Mouse (Mus musculus) cerebellum, adult 11 months (tissue): Measurements from ENCODE around the gene Gm20662.
A peak's percentile ranks its signal among the peaks of the same experiment; 100 is the strongest.

Source experiments
- DNase-seq: peaks from one replicate; pipeline ENCODE4 v3.0.0; 2022

Gm20662 gene

DNA sequence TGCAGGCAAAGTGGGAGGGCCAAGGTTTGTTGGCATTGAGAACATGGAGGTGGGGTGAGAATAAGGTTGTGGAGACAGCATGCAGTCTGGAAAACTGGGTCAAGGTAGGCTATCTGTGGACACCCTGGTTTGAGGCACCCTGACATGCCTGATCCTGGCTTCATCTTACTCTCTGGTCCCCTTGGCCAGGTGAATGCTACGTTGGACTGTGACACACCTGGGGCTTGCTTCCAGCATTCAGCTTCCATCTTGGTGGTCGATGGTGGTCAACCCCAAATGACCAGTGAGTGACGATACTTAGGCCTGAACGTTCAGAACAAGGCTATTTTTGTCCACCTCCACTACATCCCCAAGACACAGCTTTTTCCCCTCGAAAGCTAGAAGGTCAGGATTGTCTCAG, at the start of gene Gm20662:
Gene Gm20662 (plus strand): TSS at position 301 of the 400 bp plus-strand sequence.
- DNase-seq = no peak

DNA sequence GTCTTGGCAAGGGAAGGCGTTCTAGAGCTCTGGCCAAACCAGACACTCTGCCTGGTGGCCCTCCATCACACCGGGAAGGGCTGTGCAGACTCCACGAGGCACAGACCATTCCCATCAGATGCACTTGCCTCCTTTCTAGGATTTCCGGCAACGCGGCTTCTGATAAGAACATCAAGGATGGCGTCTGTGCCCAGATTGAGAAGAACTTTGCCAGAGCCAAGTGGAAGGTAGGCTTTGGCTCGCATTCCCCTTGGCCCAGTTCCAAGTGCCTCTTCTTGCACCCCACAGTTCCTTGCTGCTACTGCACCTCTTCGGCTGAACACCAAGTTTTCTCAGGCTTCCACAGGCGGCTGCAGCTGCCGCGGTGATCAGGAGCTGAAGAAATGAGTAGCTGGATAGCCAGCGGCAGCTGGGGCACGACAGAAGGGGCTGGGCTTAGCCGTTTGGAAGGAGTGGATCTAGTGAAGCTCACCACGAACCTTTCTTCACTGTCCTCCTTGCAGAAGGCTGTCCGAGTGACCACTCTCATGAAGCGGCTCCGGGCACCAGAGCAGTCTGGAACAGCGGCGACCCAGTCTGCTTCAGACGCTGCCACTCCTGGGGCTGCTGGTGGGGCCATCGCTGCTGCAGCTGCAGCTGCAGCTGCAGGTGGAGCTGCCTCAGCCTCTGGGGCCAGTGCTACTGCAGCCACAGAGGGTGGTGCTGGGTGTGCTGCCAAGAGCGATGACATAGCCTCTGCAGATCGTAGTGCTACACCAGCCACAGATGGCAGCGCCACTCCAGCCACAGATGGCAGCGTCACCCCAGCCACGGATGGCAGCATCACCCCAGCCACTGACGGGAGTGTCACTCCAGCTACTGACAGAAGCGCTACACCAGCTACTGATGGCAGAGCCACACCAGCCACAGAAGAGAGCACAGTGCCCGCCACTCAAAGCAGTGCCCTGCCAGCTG, 48.6 kb upstream of the Gm20662 start:
- peak; percentile 43 for DNase-seq

- DNase-seq = no peak
These were observed 46.8 kb upstream of the Gm20662 start for GRCm38 (mm10) chr9:107949184-107949921.

- no peak for DNase-seq
These were observed 46.3 kb upstream of the Gm20662 start, which contains the start of gene Traip for GRCm38 (mm10) chr9:107949922-107950235. Traip (plus strand) TSS chr9:107950136.

DNA sequence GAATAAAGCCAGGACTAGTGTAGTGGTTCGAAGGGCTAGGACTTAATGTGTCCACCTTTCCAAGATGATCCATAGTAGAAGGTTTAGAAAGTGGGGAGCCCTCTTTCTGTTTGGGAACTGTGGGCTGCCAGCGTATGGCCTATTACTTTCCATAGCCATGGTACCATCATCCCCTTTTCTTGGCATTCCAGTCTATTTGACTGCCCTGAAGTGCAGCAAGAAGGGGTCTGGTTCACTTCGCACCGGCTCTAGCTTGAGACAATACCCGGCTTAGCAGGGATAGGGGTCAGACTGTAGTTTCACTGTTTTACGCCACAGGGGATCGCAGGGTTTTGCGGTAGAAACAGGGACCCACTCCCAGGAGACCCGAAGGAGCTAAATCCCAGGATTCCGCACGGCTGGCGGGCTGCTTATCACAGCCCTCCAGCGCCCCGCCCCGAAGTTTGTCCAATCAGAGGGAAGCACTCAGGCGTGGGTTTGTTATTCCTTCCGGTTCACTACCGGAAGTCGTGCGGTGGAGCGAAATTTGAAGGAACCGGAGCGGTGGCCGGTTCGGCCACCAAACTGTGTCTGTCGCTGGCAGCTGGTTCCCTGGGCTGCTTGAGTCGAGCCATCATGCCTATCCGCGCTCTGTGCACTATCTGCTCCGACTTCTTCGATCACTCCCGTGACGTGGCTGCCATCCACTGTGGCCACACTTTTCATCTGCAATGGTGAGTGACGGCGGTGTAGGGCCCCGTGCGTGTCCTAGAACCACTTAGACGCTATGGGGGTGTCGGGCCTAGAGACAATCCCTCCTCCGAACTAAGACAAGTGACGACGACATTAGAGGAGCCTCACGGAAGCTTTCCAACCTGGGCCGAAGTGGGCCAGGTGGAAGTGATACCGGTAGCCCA, 45.4 kb upstream of the Gm20662 start:
- DNase-seq = peak; percentile 87

- DNase-seq = no peak
These were observed 40.4 kb upstream of the Gm20662 start for GRCm38 (mm10) chr9:107955613-107956289.

- DNase-seq = no peak
These were observed 39.0 kb upstream of the Gm20662 start for GRCm38 (mm10) chr9:107957141-107957540.

DNA sequence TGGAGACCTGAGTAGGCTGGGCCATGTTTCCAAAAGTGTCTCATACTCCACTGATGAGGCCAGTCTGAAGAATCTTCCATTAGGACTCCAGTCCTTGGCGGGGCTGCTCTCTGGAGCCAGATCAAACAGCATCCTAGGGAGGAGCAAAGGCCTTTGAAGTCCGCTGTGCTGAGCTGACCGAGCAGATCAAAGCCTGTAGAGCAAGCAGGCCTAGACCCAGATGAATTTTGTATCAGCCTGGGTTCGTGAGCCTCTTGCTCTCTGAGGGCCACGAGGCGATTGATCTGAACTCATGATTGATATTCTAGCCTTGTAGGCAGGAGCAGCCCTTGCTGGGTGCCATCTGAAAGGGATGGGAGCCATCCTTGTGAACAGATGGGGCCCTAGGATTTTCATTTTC, 36.3 kb upstream of the Gm20662 start:
- DNase-seq = no peak

- DNase-seq = no peak
These were observed 35.2 kb upstream of the Gm20662 start for GRCm38 (mm10) chr9:107960928-107961327.

DNA sequence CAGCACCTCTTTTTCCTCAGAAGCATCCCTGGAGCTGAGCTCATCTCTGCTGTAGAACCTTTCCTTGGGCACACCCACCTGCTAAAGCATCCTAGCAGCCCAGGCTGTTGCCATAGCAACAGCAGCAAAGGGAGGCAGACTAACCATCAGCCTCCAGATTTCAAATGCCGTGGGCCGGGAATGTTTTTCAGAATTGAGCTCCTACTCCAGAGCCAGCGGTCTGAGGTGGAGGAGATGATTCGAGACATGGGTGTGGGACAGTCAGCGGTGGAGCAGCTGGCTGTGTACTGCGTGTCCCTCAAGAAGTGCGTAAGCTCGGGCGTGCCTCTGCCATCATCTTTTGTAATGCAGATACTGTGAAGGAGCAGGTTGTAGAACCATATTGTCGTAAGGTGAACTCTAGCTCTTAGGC, 34.8 kb upstream of the Gm20662 start:
- DNase-seq = no peak

- DNase-seq = no peak
These were observed 34.3 kb upstream of the Gm20662 start for GRCm38 (mm10) chr9:107961881-107962280.

DNA sequence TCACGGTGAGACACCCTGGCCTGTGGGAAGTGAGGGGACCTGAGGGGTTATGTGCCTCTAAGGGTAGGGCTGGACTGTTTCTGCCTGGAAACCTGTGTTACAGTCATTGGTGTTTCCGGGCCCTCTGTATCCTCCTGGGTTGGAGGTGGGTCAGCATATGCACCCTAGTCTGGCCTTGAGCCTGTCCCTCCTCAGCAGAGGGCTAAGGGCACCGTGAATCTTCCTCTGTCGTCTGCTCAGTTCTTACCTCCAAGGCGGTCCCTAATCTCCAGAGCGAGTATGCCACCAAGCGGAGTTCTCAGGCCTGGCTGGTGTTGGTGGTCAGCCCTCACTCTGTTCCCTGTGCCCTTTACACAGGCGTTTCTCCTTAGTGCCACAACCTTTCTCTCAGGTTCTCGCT, 33.2 kb upstream of the Gm20662 start:
- no peak for DNase-seq

- DNase-seq = peak; percentile 74
These were observed 32.4 kb upstream of the Gm20662 start for GRCm38 (mm10) chr9:107963700-107964099.

- DNase-seq = no peak
These were observed 31.5 kb upstream of the Gm20662 start for GRCm38 (mm10) chr9:107964681-107965080.

DNA sequence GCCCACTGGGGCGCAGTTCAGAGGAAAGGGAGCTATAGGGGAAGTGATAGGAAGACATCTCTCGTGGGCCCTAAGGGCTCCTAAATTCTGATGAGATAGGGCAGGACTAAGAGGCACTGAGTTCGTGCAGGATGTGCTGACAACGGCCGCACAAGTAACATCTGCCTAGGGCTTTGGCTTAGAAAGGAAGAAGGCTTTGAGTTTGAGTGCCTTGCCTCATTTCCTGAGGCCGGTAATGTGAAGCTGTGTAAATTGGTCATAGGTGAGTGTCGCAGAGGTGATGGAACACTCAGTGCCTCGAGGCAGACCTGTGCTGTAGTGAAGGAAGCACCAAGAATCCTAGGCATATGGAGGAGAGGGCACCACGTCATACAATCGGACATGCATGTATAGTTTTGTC, 29.5 kb upstream of the Gm20662 start:
- DNase-seq = no peak

DNA sequence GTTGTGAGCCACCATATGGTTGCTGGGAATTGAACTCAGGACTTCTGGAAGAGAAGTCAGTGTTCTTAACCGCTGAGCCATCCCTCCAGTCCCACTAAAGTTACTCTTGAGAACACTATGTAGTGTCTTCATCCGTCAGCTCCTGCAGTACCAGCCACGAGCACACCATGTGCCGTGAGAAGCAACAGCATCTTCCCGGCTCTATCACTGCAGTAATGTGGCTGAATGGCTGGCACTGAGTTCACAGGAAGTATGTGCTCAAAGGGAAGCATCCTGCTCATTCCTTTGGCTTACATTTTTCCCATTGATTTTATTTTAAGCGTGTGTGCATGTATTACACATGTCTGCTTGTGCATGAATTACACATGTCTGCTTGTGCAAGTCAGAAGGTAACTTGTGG, 28.7 kb upstream of the Gm20662 start:
- no peak for DNase-seq

DNA sequence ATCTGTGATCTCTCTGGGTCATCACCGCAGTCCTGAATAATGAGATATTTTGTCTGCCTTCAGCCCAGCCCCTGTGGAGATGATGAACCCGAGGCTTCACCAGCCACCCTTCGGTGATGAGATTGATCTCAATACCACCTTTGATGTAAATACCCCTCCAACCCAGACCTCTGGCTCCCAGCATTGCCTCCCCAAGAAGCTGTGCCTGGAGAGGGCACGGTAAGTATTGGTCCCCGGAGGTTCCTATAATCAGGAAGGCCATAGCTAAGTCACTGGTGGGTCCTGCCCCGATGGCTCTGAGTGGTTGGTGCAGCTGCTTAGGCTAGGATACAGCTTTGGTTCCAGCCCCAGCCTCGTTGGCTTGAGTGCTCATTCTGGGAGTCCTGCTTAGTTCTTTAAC, 27.6 kb upstream of the Gm20662 start:
- no peak for DNase-seq

DNA sequence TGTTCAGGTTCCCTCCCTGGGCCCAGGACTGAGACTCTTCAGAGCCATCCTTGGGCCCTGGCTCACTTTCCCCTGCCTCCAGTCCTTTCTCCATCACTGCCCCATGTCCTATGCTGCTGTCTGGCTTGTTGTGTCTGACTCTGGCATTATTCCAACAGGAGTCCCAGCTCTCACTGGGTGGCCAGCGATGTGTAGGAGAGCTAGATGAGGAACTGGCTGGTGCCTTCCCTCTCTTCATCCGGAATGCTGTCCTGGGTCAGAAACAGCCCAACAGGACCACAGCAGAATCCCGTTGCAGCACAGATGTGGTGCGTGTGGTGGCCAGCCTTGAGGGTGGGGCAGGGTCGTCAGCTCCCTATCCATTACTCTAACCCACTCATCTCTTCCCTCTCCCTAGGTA, 25.8 kb upstream of the Gm20662 start:
- no peak for DNase-seq

DNA sequence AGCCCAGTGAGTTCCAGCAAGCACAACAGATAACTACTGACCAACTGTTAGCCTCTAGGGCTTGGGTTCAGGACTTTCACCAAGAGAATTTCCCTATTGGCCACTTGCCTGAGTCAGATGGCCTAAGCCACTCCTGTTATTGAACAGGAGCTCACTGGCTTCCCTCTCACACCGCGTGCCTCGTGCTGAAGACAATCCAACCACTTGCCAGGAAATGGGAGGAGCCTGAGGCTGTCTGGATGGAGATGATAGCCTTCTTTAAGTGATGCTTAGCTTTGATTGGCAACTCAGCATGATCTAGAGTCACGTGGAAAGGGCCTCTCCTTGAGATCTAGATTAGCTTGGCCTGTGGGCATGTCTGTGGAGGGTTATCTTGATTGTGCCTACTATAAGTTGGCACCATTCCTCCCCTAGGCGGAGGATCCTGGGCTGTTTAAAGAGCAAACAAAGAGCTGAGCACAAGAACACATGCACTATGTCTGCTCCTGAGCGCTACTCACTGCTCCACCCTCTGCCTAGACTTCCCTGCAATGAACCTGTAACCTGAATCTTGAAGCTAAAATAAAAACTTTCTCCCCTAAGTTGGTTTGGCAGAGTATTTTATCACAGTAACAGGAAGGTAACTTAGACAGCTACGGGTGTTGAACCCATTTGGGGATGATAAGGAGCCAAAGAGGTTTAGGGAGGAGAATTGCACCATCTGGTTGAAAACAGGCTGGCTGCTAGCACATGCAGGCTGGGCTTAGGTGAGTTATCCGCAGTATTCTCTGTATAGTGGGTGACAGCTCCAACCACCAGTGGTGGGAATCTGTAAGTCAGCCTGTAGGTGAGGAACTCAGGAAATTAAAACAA, 24.2 kb upstream of the Gm20662 start:
- DNase-seq = no peak

DNA sequence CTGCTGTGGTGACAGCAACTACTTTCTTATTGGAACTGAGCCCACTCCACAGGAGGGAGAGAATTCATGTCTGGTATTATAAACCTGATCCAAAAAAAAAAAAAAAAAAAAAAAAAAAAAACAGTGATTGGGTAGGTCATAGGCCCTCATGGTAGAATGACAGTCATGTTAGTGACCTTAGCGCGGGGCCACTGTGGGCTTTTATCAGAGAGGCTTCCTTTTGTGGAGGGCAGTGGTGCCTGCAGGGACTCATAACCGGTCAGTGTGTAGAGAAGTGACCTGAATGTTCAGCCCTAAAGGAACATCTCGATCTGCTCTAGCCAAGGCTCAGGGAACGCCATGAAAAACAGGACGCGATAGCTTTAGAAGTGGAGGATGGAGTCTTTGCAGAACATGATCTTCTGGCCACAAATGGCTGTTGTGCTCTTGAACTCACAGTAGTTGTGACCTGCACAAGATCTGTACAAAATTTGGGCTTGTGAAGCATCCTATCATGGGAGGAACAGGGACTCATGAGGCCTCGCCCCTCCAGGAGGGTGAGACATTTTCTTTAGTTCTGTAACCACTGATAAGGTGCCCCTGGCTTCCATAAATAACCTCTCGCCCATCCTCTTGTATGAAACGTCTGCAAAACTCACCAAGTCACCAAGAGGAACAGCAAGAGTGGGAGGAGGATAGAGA, 21.5 kb upstream of the Gm20662 start:
- no peak for DNase-seq
